Comparison of ENCODE assay signal across 31 mouse cellular contexts in the genomic region with DNA sequence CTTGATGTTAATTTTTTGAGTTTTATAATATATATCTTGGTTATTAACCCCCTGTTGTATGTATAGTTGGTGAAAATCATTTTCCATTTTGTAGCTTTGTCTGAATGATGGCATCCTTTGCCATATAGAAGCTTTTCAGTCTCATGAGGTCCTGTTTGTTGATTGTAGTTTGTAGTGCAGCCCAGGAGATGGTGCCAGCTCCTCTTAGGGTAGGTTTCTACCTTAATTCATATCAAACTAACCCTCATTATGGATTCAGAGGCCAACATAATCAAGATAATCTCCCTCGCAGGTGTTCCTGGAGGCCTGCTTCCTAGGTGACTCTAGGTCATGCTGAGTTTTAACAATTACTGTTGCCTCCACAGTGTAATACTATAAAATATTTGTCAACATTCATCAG. TPM values are rescaled to one million over a fixed set of nuclear protein-coding genes. Genes with fewer than 3 reads are reported as not detected.
DNase-seq lines count a peak whose midpoint lies in the region; ATAC-seq and TF ChIP-seq lines count a peak whose summit lies in the region.
"Had no signal": no experiment of that assay in that cellular context is flagged by ENCODE, and none has a peak within 500 bp of the region (broad histone marks: within the 10 kb centered on the region; RNA-seq: fewer than 3 reads in every experiment).

No protein-coding gene starts in this region.

- no peak overlapping the region for H3K27ac ChIP-seq in heart, adult 2 months
- no peak overlapping the region for H3K27ac ChIP-seq in heart, embryonic 10.5 days
- no peak overlapping the region for H3K27ac ChIP-seq in layer of hippocampus, adult 2 months
- H3K27ac ChIP-seq: forebrain, embryonic 13.5 days; hindbrain, embryonic 12.5 days; limb, embryonic 12.5 days; liver, embryonic 13.5 days; macrophage; midbrain, embryonic 13.5 days had no signal

- TF ChIP-seq POLR2A in heart, adult 2 months (IDR thresholded peaks at IDR 0.05; ENCODE audit: insufficient read depth, low read depth, low read length), result no peak

- no peak for DNase-seq in heart, adult 2 months
- no peak for DNase-seq in heart, embryonic 10.5 days (ENCODE audit: low spot score)
- peak; percentile 53 for DNase-seq in kidney, adult 9 months
- no peak for DNase-seq in kidney, postnatal 10 days
- no peak for DNase-seq in layer of hippocampus, adult 2 months (ENCODE audit: low spot score in 2 of 2)
- DNase-seq in layer of hippocampus, adult 8-10 months (ENCODE audit: low spot score in 2 of 2), result no peak
- no peak for DNase-seq in Patski (ENCODE audit: low read depth, low spot score)
- no peak for DNase-seq in neural tube, embryonic 10.5 days (ENCODE audit: extremely low spot score, low spot score)
- DNase-seq: adrenal gland, adult 8-10 months; cerebellum, adult 8-10 months; cerebellum, postnatal 36 days; gastrocnemius, postnatal 14 days; heart, adult 18-20 months; heart, postnatal 36 days; layer of hippocampus, adult 9-11 months; liver, embryonic 13.5 days; lung, adult 2 months; lung, postnatal 10 days had no signal

- H3K9me3 ChIP-seq in heart, embryonic 10.5 days, result no peaks in the 10 kb centered on the region
- H3K9me3 ChIP-seq: forebrain, embryonic 13.5 days; hindbrain, embryonic 12.5 days; liver, embryonic 13.5 days; midbrain, embryonic 13.5 days had no signal

- 54% methylated on average over 1 of the region's 1 CpGs for WGBS in heart, adult 2 months
- 36% methylated on average over 1 of the region's 1 CpGs for WGBS in heart, embryonic 10.5 days

- peak; percentile 57 for TF ChIP-seq CTCF in heart, adult 2 months (IDR thresholded peaks at IDR 0.05)
- TF ChIP-seq CTCF in layer of hippocampus, adult 2 months (conservative IDR thresholded peaks at IDR 0.05), result peak; percentile 71
- peak; percentile 52 for TF ChIP-seq CTCF in Patski (IDR thresholded peaks at IDR 0.05)

- no peaks in the 10 kb centered on the region for H3K27me3 ChIP-seq in heart, adult 2 months (ENCODE audit: control insufficient read depth, insufficient read depth, low read length)
- peaks cover 11% of the 10 kb centered on the region; the same call in 1 of the 2 replicates for H3K27me3 ChIP-seq in heart, embryonic 10.5 days (ENCODE audit: insufficient read depth, poor library complexity, severe bottlenecking)
- H3K27me3 ChIP-seq in Patski, result no peaks in the 10 kb centered on the region
- H3K27me3 ChIP-seq: forebrain, embryonic 13.5 days; hindbrain, embryonic 12.5 days; limb, embryonic 12.5 days; liver, embryonic 13.5 days; midbrain, embryonic 13.5 days had no signal

- POLR2A ChIA-PET in Patski (lab: Charles Lee), result no interaction called here

- H3K79me2 ChIP-seq in heart, adult 2 months (replicated peaks; ENCODE audit: control insufficient read depth, insufficient read depth, low read length), result no peaks in the 10 kb centered on the region

- no peaks in the 10 kb centered on the region for H3K36me3 ChIP-seq in heart, adult 2 months (ENCODE audit: control insufficient read depth, insufficient read depth, low read length)
- H3K36me3 ChIP-seq in heart, embryonic 10.5 days, result no peaks in the 10 kb centered on the region
- H3K36me3 ChIP-seq: hindbrain, embryonic 12.5 days; limb, embryonic 12.5 days; liver, embryonic 13.5 days; midbrain, embryonic 13.5 days had no signal

- intact Hi-C loops in heart, adult 2 months (cut with DNase I), result loop anchor here (1.0 to 5.0 kb wide), 2 partner anchors 35 to 84 kb away; no protein-coding TSS in a partner anchor

- H3K9ac ChIP-seq in heart, adult 2 months (ENCODE audit: low read depth, low read length), result no peak overlapping the region
- H3K9ac ChIP-seq: forebrain, embryonic 13.5 days; hindbrain, embryonic 12.5 days; limb, embryonic 12.5 days; liver, embryonic 13.5 days; midbrain, embryonic 13.5 days had no signal

- CTCF ChIA-PET in Patski (lab: Charles Lee), result interaction anchor here (0.7 to 1.9 kb wide), 5 partner anchors 9 to 84 kb away, joined by 3 to 8 read pairs (median 4); no protein-coding TSS in a partner anchor

- no peaks in the 10 kb centered on the region for H3K4me1 ChIP-seq in heart, adult 2 months (ENCODE audit: control insufficient read depth, insufficient read depth, low read length)
- H3K4me1 ChIP-seq in heart, embryonic 10.5 days, result peaks cover 5% of the 10 kb centered on the region; the same call in 1 of the 2 replicates
- H3K4me1 ChIP-seq: forebrain, embryonic 13.5 days; midbrain, embryonic 13.5 days had no signal

- TF ChIP-seq EP300 in heart, adult 2 months (IDR thresholded peaks at IDR 0.05; ENCODE audit: insufficient read depth, low read depth, low read length), result no peak

- H3K4me3 ChIP-seq in heart, adult 2 months, result no peak overlapping the region
- H3K4me3 ChIP-seq in heart, embryonic 10.5 days, result no peak overlapping the region
- H3K4me3 ChIP-seq in layer of hippocampus, adult 2 months, result no peak overlapping the region
- H3K4me3 ChIP-seq: forebrain, embryonic 13.5 days; hindbrain, embryonic 12.5 days; limb, embryonic 12.5 days; liver, embryonic 13.5 days; midbrain, embryonic 13.5 days had no signal

- ATAC-seq in Patski, result no peak
- ATAC-seq: activated CD4-positive, CD25-positive, alpha-beta regulatory T cell, adult 4 months; CD4-positive, CD25-positive, alpha-beta regulatory T cell, adult 4 months; forebrain, embryonic 13.5 days; midbrain, embryonic 13.5 days had no signal

- in situ Hi-C loops in Patski (cut with MboI; ENCODE audit: low pct_unique_long_range_greater_than_20kb), result loop anchor here (10.0 kb wide), 1 partner anchor 57 kb away; no protein-coding TSS in a partner anchor

RNA-seq across cellular contexts. Expression of a gene that starts 3.1 kb away (rescaled TPM):
- under 1 TPM; 0.34 to 0.91 TPM for total RNA-seq in heart, adult 2 months (2021)
- 0.73 and 1.3 TPM in 2 replicates for polyA plus RNA-seq in heart, adult 2 months (2012; rRNA removed)
- polyA plus RNA-seq in heart, embryonic 10.5 days (2016; fragmentation: Nextera tagmentation; extraction: Ambion mirVana), result 0.19 and 0.36 TPM in 2 replicates
- not detected for total RNA-seq in layer of hippocampus, adult 2 months (2021)
- total RNA-seq in layer of hippocampus, adult 8-10 months (2022), result not detected
- 0.53 TPM for polyA plus RNA-seq in Patski (2021)
- total RNA-seq: left cerebral cortex, postnatal 14 days; megakaryocyte-erythroid progenitor cell, adult 5-6 weeks had no signal
- polyA plus RNA-seq: activated CD4-positive, CD25-positive, alpha-beta regulatory T cell, adult 4 months; CD4-positive, CD25-positive, alpha-beta regulatory T cell, adult 4 months; embryonic facial prominence, embryonic 11.5 days; forebrain, embryonic 13.5 days; heart, embryonic 14.5 days; limb, embryonic 12.5 days; macrophage; midbrain, embryonic 13.5 days; neural tube, embryonic 14.5 days; stomach, embryonic 14.5 days had no signal

RNA-seq across cellular contexts. Expression of a gene that starts 48.3 kb away (rescaled TPM):
- total RNA-seq in heart, adult 2 months (2021), result 10 to 100 TPM in 1 of 2 experiments, 1 to 10 TPM in 1; 8.4 to 10.3 TPM
- polyA plus RNA-seq in heart, adult 2 months (2012; rRNA removed), result 7.3 and 10.7 TPM in 2 replicates
- polyA plus RNA-seq in heart, embryonic 10.5 days (2016; fragmentation: Nextera tagmentation; extraction: Ambion mirVana), result 3.5 and 7.2 TPM in 2 replicates
- total RNA-seq in layer of hippocampus, adult 2 months (2021), result 10 to 100 TPM; 69.1 to 79.4 TPM
- total RNA-seq in layer of hippocampus, adult 8-10 months (2022), result 10 to 100 TPM; 52.8 to 75.2 (median 63.4) TPM
- 43.9 TPM for polyA plus RNA-seq in Patski (2021)

RNA-seq across cellular contexts. Expression of a gene that starts 55.6 kb away (rescaled TPM):
- 10 to 100 TPM in 1 of 2 experiments, 1 to 10 TPM in 1; 5.4 to 17.2 TPM for total RNA-seq in heart, adult 2 months (2021)
- polyA plus RNA-seq in heart, adult 2 months (2012; rRNA removed), result 3.6 and 5.1 TPM in 2 replicates
- polyA plus RNA-seq in heart, embryonic 10.5 days (2016; fragmentation: Nextera tagmentation; extraction: Ambion mirVana), result 0.18 and 0.35 TPM in 2 replicates
- 100 to 1,000 TPM; 275 to 282 TPM for total RNA-seq in layer of hippocampus, adult 2 months (2021)
- 100 to 1,000 TPM; 232 to 320 (median 258) TPM for total RNA-seq in layer of hippocampus, adult 8-10 months (2022)
- polyA plus RNA-seq in Patski (2021), result 173 TPM
- total RNA-seq: megakaryocyte-erythroid progenitor cell, adult 5-6 weeks had no signal
- polyA plus RNA-seq: activated CD4-positive, CD25-positive, alpha-beta regulatory T cell, adult 4 months; CD4-positive, CD25-positive, alpha-beta regulatory T cell, adult 4 months; macrophage had no signal

Comparison
In these comparisons a context has a peak if more than half of its experiments do, and no peak if none do; other contexts are left out.
1. RNA of a gene that starts 48.3 kb away (total RNA-seq): 69.1 to 79.4 TPM in layer of hippocampus, adult 2 months and 52.8 to 75.2 TPM in layer of hippocampus, adult 8-10 months; 8.4 to 10.3 TPM in heart, adult 2 months; every median in the first group is over 4 times any median in the second.
2. RNA of a gene that starts 55.6 kb away (total RNA-seq): 275 to 282 TPM in layer of hippocampus, adult 2 months and 232 to 320 TPM in layer of hippocampus, adult 8-10 months; 5.4 to 17.2 TPM in heart, adult 2 months; every median in the first group is over 10 times any median in the second.
3. Peak in every context shown above with its lines, with median percentiles within 50 percentile points of each other: CTCF ChIP-seq.